Mouse (Mus musculus) brown adipose tissue, adult 24 weeks (tissue): ENCODE measurements around the gene Akr1e1. TPM values are rescaled to one million over a fixed set of nuclear protein-coding genes. Genes with fewer than 3 reads are reported as not detected.

Experiments
- polyA plus RNA-seq: library from polyadenylated mRNA; stranded (reverse); fragments of >200 nt; gene quantifications from 2 replicates; pipeline ENCODE4 v1.2.4, GENCODE M21; 2012; ENCODE audit not compliant: missing spikeins, insufficient read depth, insufficient read length

Akr1e1 gene
- polyA plus RNA-seq, 1 experiment = 50.4 TPM

Other genes with a start within 250 kb of the Akr1e1 start
- not detected in 2 replicates for gene Akr1c6, start 174.9 kb downstream of the Akr1e1 start, polyA plus RNA-seq
- gene Akr1c20, start 85.8 kb downstream of the Akr1e1 start, polyA plus RNA-seq = not detected in 2 replicates
- gene Akr1c21, start 35.1 kb downstream of the Akr1e1 start, polyA plus RNA-seq = not detected in 2 replicates